Mouse (Mus musculus) embryo, embryonic 9.5 days (tissue): ENCODE data around the gene Mael.

Source experiments
- DNase-seq: peaks from one replicate; pipeline ENCODE4 v3.0.0-alpha.2; 2017; ENCODE audit errors: extremely low spot score

Mael gene

GRCm38 (mm10) chr1:166209371-166209770 is 29.2 kb downstream of the Mael start:
- DNase-seq = no peak

- no peak for DNase-seq
These were observed 33.4 kb downstream of the Mael start for GRCm38 (mm10) chr1:166205159-166205558.

GRCm38 (mm10) chr1:166204171-166204570 is 34.4 kb downstream of the Mael start:
- DNase-seq = no peak

GRCm38 (mm10) chr1:166189821-166190220 is 48.7 kb downstream of the Mael start:
- DNase-seq = no peak

GRCm38 (mm10) chr1:166185357-166185756 is 53.2 kb downstream of the Mael start:
- DNase-seq = no peak

GRCm38 (mm10) chr1:166184391-166185229 is 53.9 kb downstream of the Mael start:
- DNase-seq = no peak

GRCm38 (mm10) chr1:166182952-166183627 is 55.5 kb downstream of the Mael start:
- DNase-seq = no peak

GRCm38 (mm10) chr1:166181510-166181909 is 57.0 kb downstream of the Mael start:
- DNase-seq = no peak

- DNase-seq = no peak
These were observed 64.9 kb downstream of the Mael start for GRCm38 (mm10) chr1:166173621-166174020.

- no peak for DNase-seq
These were observed 65.6 kb downstream of the Mael start for GRCm38 (mm10) chr1:166172992-166173391.

GRCm38 (mm10) chr1:166170852-166171251 is 67.7 kb downstream of the Mael start:
- no peak for DNase-seq

GRCm38 (mm10) chr1:166169713-166170112 is 68.8 kb downstream of the Mael start:
- no peak for DNase-seq

- no peak for DNase-seq
These were observed 70.5 kb downstream of the Mael start for GRCm38 (mm10) chr1:166168017-166168416.

GRCm38 (mm10) chr1:166167405-166167804 is 71.1 kb downstream of the Mael start:
- no peak for DNase-seq

- DNase-seq = no peak
These were observed 73.4 kb downstream of the Mael start for GRCm38 (mm10) chr1:166165159-166165558.

GRCm38 (mm10) chr1:166164580-166164979 is 74.0 kb downstream of the Mael start:
- DNase-seq = no peak

GRCm38 (mm10) chr1:166160569-166161445 is 77.7 kb downstream of the Mael start:
- DNase-seq = peak; percentile 75

- no peak for DNase-seq
These were observed 78.4 kb downstream of the Mael start for GRCm38 (mm10) chr1:166160111-166160510.

GRCm38 (mm10) chr1:166158664-166159063 is 79.9 kb downstream of the Mael start:
- no peak for DNase-seq

- no peak for DNase-seq
These were observed 80.8 kb downstream of the Mael start for GRCm38 (mm10) chr1:166157712-166158111.

GRCm38 (mm10) chr1:166155113-166155494 is 83.4 kb downstream of the Mael start:
- DNase-seq = no peak
